Mouse (Mus musculus) central nervous system, embryonic 11.5 days (tissue): ENCODE results near the gene Arl2bp. TPM values are rescaled to one million over a fixed set of nuclear protein-coding genes. Genes with fewer than 3 reads are reported as not detected.

ENCODE experiments used
- polyA plus RNA-seq: library from polyadenylated mRNA; depleted of rRNA; stranded (reverse); fragments of >200 nt; gene quantifications from 2 replicates; pipeline ENCODE4 v1.2.3, GENCODE M21; 2012; rRNA removed

The Arl2bp gene
- 170 and 186 TPM in 2 replicates for polyA plus RNA-seq

DNA sequence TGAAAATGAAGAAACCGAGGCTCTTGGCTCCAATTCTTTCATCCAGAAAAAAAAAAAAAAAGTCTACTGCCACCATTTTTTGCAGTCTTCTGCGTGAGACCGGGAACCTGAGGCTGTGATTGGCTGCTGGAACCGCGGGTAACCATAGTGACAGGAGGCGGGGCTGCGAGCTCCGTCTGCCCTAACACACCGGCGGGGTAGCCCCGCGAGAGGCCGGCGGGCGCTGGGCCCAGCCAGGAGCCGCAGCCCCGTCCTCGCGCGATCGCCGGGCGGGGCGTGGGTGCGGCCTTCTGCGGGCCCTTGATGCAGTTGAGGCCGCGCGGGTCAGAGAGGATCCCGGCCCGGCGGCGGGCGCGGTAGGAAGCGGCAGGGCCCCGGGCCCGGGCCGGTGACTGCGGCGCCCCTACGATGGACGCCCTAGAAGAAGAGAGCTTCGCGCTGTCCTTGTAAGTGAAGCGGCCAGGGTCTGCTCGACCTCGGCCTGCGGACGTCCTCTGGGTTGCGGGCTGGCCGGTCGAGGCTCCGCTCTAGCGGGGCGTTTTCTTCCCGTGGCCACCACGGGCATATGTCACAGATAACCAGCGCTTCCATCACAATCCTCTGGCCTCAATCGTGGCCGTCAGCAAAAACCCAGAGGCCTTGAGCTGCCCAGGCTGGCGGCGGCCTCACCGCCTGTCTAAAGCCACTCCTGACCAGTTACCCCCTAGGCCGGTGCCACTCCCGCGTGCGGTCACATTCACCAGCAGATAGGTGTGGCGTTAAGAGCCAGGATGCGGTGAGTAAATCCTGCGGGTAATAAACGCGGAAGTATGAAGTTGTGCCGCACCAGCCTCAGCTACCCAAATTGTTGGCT is at the start of gene Arl2bp:
Gene Arl2bp, plus strand, starts transcription at position 145 of the 853 bp plus-strand sequence.

GRCm38 (mm10) chr8:94695994-94696384 is 29.6 kb downstream of the Arl2bp start, which contains the start of gene Pllp:
Pllp (minus strand) TSS chr8:94696278.

Other genes starting within 250 kb of the Arl2bp start
- 0.04 and 0.15 TPM in 2 replicates for gene Nlrc5, start 232.2 kb upstream of the Arl2bp start, polyA plus RNA-seq
- gene Cpne2, start 133.6 kb upstream of the Arl2bp start, polyA plus RNA-seq = 12.1 and 14.7 TPM in 2 replicates
- gene Rspry1, start 64.7 kb upstream of the Arl2bp start, polyA plus RNA-seq = 25.5 and 28.3 TPM in 2 replicates
- 76.1 and 182 TPM in 2 replicates for gene Fam192a, start 64.6 kb upstream of the Arl2bp start, polyA plus RNA-seq
- 0.19 and 0.29 TPM in 2 replicates for gene Pllp, start 29.7 kb downstream of the Arl2bp start, polyA plus RNA-seq
- gene Ccl22, start 79.0 kb downstream of the Arl2bp start, polyA plus RNA-seq = not detected in 2 replicates
- gene Cx3cl1, start 105.4 kb downstream of the Arl2bp start, polyA plus RNA-seq = 7.0 and 7.1 TPM in 2 replicates
- 0.15 TPM in 1 of 2 replicates, not detected in the other for gene Ccl17, start 143.9 kb downstream of the Arl2bp start, polyA plus RNA-seq
- gene Coq9, start 171.7 kb downstream of the Arl2bp start, polyA plus RNA-seq = 56.5 and 57.9 TPM in 2 replicates
- gene Ciapin1, start 171.8 kb downstream of the Arl2bp start, polyA plus RNA-seq = 71.1 and 73.5 TPM in 2 replicates
- gene Polr2c, start 190.8 kb downstream of the Arl2bp start, polyA plus RNA-seq = 124 and 127 TPM in 2 replicates
- gene Dok4, start 209.7 kb downstream of the Arl2bp start, polyA plus RNA-seq = 15.2 and 21.9 TPM in 2 replicates